Mouse (Mus musculus) ES-E14 (cell line): ENCODE results near the gene Zmym5. TPM values are rescaled to one million over a fixed set of nuclear protein-coding genes. Genes with fewer than 3 reads are reported as not detected.
"Not testable (repeated sequence)": the region's sequence is repeated elsewhere in the genome, so short reads cannot be mapped to it uniquely, and the experiment has no call there.

Experiments used
- DNase-seq: peaks from one replicate; pipeline ENCODE4 v3.0.0-alpha.2; 2013; ENCODE audit warnings: low read depth, low spot score
- H3K27ac ChIP-seq: 2 replicates; pipeline ENCODE4 v1.5.1; 2012; ENCODE audit warnings: low read depth, mild to moderate bottlenecking, low read length, moderate library complexity, mixed read lengths; ENCODE audit not compliant: poor library complexity, insufficient read depth, severe bottlenecking
- H3K36me3 ChIP-seq: 2 replicates; pipeline ENCODE4 v1.6.1; 2012; ENCODE audit warnings: mild to moderate bottlenecking, low read length, moderate library complexity, mixed read lengths; ENCODE audit not compliant: control insufficient read depth, poor library complexity, insufficient read depth, severe bottlenecking
- H3K4me1 ChIP-seq, 2 experiments: fragments of 150-350 bp in 1 of 2; sonication (generic) in 1 of 2; 2 replicates each; pipeline ENCODE4 v1.6.1; 2012; ENCODE audit warnings: low read length in 2 of 2, mild to moderate bottlenecking in 1 of 2, mixed read lengths in 1 of 2; ENCODE audit not compliant: control insufficient read depth in 2 of 2, insufficient read depth in 2 of 2, poor library complexity in 1 of 2
- H3K4me3 ChIP-seq, 2 experiments: fragments of 150-350 bp in 1 of 2; sonication (generic) in 1 of 2; 2 replicates each; pipeline ENCODE4 v1.5.1; 2012; ENCODE audit warnings: low read length in 2 of 2, low read depth in 1 of 2, mild to moderate bottlenecking in 1 of 2, mixed read lengths in 1 of 2; ENCODE audit not compliant: insufficient read depth in 1 of 2, poor library complexity in 1 of 2, severe bottlenecking in 1 of 2
- H3K9ac ChIP-seq: 2 replicates; pipeline ENCODE4 v1.6.1; 2012; ENCODE audit warnings: low read depth, mild to moderate bottlenecking, low read length, mixed read lengths; ENCODE audit not compliant: poor library complexity, insufficient read depth, severe bottlenecking
- H3K9me3 ChIP-seq: fragments of 150-350 bp; sonication (generic); 2 replicates; pipeline ENCODE4 v1.6.1; 2012; ENCODE audit warnings: low read depth, mild to moderate bottlenecking, low read length; ENCODE audit not compliant: control insufficient read depth, insufficient read depth
- CHD2 ChIP-seq: IDR thresholded peaks from 2 replicates; pipeline ENCODE4 v1.6.1; 2014; ENCODE audit warnings: mild to moderate bottlenecking, low read depth, low read length, inconsistent platforms
- HCFC1 ChIP-seq: IDR thresholded peaks from 2 replicates; pipeline ENCODE4 v1.6.1; 2012; ENCODE audit warnings: low read length, inconsistent platforms, borderline replicate concordance; ENCODE audit not compliant: insufficient read depth
- MAFK ChIP-seq: IDR thresholded peaks from 2 replicates; pipeline ENCODE4 v1.6.1; 2014; ENCODE audit warnings: mild to moderate bottlenecking, low read depth, low read length, inconsistent platforms; ENCODE audit not compliant: insufficient read depth
- ZC3H11A ChIP-seq: IDR thresholded peaks from 2 replicates; pipeline ENCODE4 v1.6.1; 2012; ENCODE audit warnings: low read depth, mild to moderate bottlenecking, inconsistent platforms, low read length, borderline replicate concordance
- ZNF384 ChIP-seq: IDR thresholded peaks from 2 replicates; pipeline ENCODE4 v1.6.1; 2012; ENCODE audit warnings: low read depth, low read length, inconsistent platforms
- in situ Hi-C, 2 experiments: fragments of 600-800 bp; cut with MboI; formaldehyde crosslinking; loops; one replicate each; pipeline ENCODE4 v1.15.1; 2025; ENCODE audit warnings: low sequenced_read_pairs in 2 of 2, inconsistent platforms in 1 of 2; ENCODE audit not compliant: unreplicated experiment in 2 of 2
- total RNA-seq: library from RNA; depleted of rRNA; stranded (reverse); fragments of 300-350 nt; gene quantifications from 2 replicates; pipeline ENCODE4 v1.2.3, GENCODE M21; 2012; rRNA removed

Zmym5 gene
- 8.3 and 10.5 TPM in 2 replicates for total RNA-seq

GRCm38 (mm10) chr14:56811701-56812339, at the start of gene Zmym5:
Gene Zmym5 (minus strand): TSS chr14:56811716.
- H3K27ac ChIP-seq = peak within 1 kb of the TSS; percentile 76
- H3K4me3 ChIP-seq = peak within 1 kb of the TSS; percentile 85 to 96
- H3K9ac ChIP-seq = peak within 1 kb of the TSS; percentile 97
- H3K4me1 ChIP-seq, in situ Hi-C loops, H3K36me3 ChIP-seq, H3K9me3 ChIP-seq, DNase-seq: not testable (repeated sequence)

- in situ Hi-C loops = no loop called here
- Histone ChIP-seq H3K4me3 (no peak overlapping the region), H3K4me1 (0 out of 4 replicates have a peak, but pooled peaks cover 0 to 2% of the 10 kb centered on the region in 2 experiments), H3K27ac (no peak overlapping the region), H3K9me3 (no peaks in the 10 kb centered on the region), H3K9ac (no peak overlapping the region), H3K36me3 (no peaks in the 10 kb centered on the region)
- TF ChIP-seq HCFC1 = no peak
- no peak for TF ChIP-seq ZC3H11A
- no peak for TF ChIP-seq ZNF384
- TF ChIP-seq MAFK = no peak
- TF ChIP-seq CHD2 = no peak
- no peak for DNase-seq
These were observed 38.2 kb upstream of the Zmym5 start for GRCm38 (mm10) chr14:56849681-56850080.

- Histone ChIP-seq H3K36me3 (no peaks in the 10 kb centered on the region), H3K27ac (no peak overlapping the region), H3K9ac (no peak overlapping the region), H3K9me3 (no peaks in the 10 kb centered on the region), H3K4me1 (0 out of 4 replicates have a peak, but pooled peaks cover 2% of the 10 kb centered on the region in 2 experiments), H3K4me3 (no peak overlapping the region)
- DNase-seq = no peak
- in situ Hi-C loops = no loop called here
- TF ChIP-seq ZC3H11A = no peak
- TF ChIP-seq MAFK = no peak
- no peak for TF ChIP-seq CHD2
These were observed 36.8 kb upstream of the Zmym5 start for GRCm38 (mm10) chr14:56848322-56848721.

GRCm38 (mm10) chr14:56844507-56844906, 33.0 kb upstream of the Zmym5 start:
- no peak overlapping the region for H3K4me3 ChIP-seq
- DNase-seq = no peak
- no peak overlapping the region for H3K27ac ChIP-seq
- H3K36me3 ChIP-seq = no peaks in the 10 kb centered on the region
- H3K4me1 ChIP-seq = 0 out of 4 replicates have a peak, but pooled peaks cover 2% of the 10 kb centered on the region in 2 experiments
- no peak for TF ChIP-seq HCFC1
- no peak for TF ChIP-seq CHD2
- TF ChIP-seq ZC3H11A = no peak
- no peak for TF ChIP-seq ZNF384
- TF ChIP-seq MAFK = no peak
- H3K9me3 ChIP-seq = no peaks in the 10 kb centered on the region
- in situ Hi-C loops = no loop called here
- no peak overlapping the region for H3K9ac ChIP-seq

GRCm38 (mm10) chr14:56844033-56844432, 32.5 kb upstream of the Zmym5 start:
- Histone ChIP-seq H3K4me1 (0 out of 4 replicates have a peak, but pooled peaks cover 2% of the 10 kb centered on the region in 2 experiments), H3K36me3 (no peaks in the 10 kb centered on the region), H3K4me3 (no peak overlapping the region), H3K9me3 (no peaks in the 10 kb centered on the region), H3K27ac (no peak overlapping the region), H3K9ac (no peak overlapping the region)
- TF ChIP-seq ZC3H11A = no peak
- TF ChIP-seq MAFK = no peak
- no peak for TF ChIP-seq HCFC1
- TF ChIP-seq CHD2 = no peak
- no peak for TF ChIP-seq ZNF384
- DNase-seq = no peak
- in situ Hi-C loops = no loop called here

- H3K4me1 ChIP-seq, H3K9ac ChIP-seq, in situ Hi-C loops, H3K4me3 ChIP-seq, DNase-seq, H3K36me3 ChIP-seq, H3K9me3 ChIP-seq: not testable (repeated sequence)
- peak overlapping the region; percentile 44 for H3K27ac ChIP-seq
These were observed 23.1 kb upstream of the Zmym5 start for GRCm38 (mm10) chr14:56834576-56834975.

GRCm38 (mm10) chr14:56833211-56833610, 21.7 kb upstream of the Zmym5 start:
- in situ Hi-C loops, H3K9ac ChIP-seq, DNase-seq, H3K27ac ChIP-seq, H3K4me3 ChIP-seq, H3K9me3 ChIP-seq, H3K4me1 ChIP-seq, H3K36me3 ChIP-seq: not testable (repeated sequence)
